In the genomic region with DNA sequence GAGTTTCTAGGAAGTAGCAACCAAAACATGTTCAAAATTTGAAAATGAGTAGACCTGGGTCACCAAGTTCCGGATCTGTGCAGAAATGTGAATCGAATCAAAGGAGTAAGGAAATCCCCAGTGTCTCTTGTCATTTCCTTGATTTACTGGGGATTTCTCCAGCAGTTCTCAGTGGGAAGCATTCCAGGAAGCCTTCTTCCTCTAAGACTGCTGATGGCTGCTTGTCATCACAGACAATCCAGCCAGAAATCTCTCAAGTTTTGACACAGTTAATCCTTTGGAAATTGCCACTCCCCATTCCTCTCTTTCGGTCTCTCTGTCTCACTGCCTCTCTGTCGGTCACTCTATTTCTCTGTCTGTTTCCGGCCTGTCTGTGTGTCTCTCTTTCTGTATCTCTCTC, we compare ENCODE assay signal across 33 mouse cellular contexts.
DNase-seq lines count a peak whose midpoint lies in the region; ATAC-seq and TF ChIP-seq lines count a peak whose summit lies in the region.
"Had no signal": no experiment of that assay in that cellular context is flagged by ENCODE, and none has a peak within 500 bp of the region (broad histone marks: within the 10 kb centered on the region; RNA-seq: fewer than 3 reads in every experiment).

No protein-coding gene starts in this region.

- H3K4me3 ChIP-seq in embryonic facial prominence, embryonic 14.5 days (ENCODE audit: low read depth, low read length), result no peak overlapping the region
- H3K4me3 ChIP-seq in embryonic facial prominence, embryonic 10.5 days, result no peak overlapping the region
- no peak overlapping the region for H3K4me3 ChIP-seq in lung, embryonic 14.5 days (ENCODE audit: low read depth, low read length)
- no peak overlapping the region for H3K4me3 ChIP-seq in lung, postnatal 0 days (ENCODE audit: low read depth, low read length)
- H3K4me3 ChIP-seq in embryonic fibroblast, embryonic 13.5 days (ENCODE audit: insufficient read depth, low read length), result no peak overlapping the region
- H3K4me3 ChIP-seq in intestine, embryonic 16.5 days (ENCODE audit: low read length), result no peak overlapping the region
- H3K4me3 ChIP-seq: embryonic facial prominence, embryonic 15.5 days; erythroblast, embryonic 14.5 days; forebrain, embryonic 12.5 days; gastrocnemius, adult 2 months; heart, embryonic 13.5 days had no signal

- H3K4me2 ChIP-seq in embryonic facial prominence, embryonic 14.5 days (ENCODE audit: low read depth, low read length), result no peak overlapping the region
- H3K4me2 ChIP-seq in lung, embryonic 14.5 days, result no peak overlapping the region
- no peak overlapping the region for H3K4me2 ChIP-seq in lung, postnatal 0 days (replicated peaks; ENCODE audit: low read depth, low read length)
- no peak overlapping the region for H3K4me2 ChIP-seq in intestine, embryonic 16.5 days (ENCODE audit: low read depth, low read length)
- H3K4me2 ChIP-seq: embryonic facial prominence, embryonic 15.5 days; forebrain, embryonic 12.5 days; heart, embryonic 13.5 days; hindbrain, embryonic 14.5 days had no signal

- H3K27me3 ChIP-seq in embryonic facial prominence, embryonic 14.5 days (replicated peaks; ENCODE audit: control insufficient read depth, insufficient read depth, low read length), result no peaks in the 10 kb centered on the region
- no peaks in the 10 kb centered on the region for H3K27me3 ChIP-seq in embryonic facial prominence, embryonic 10.5 days (replicated peaks; ENCODE audit: low read depth, poor library complexity, severe bottlenecking)
- no peaks in the 10 kb centered on the region for H3K27me3 ChIP-seq in lung, embryonic 14.5 days (ENCODE audit: insufficient read depth, low read length)
- H3K27me3 ChIP-seq in lung, postnatal 0 days (replicated peaks; ENCODE audit: insufficient read depth, low read length), result no peaks in the 10 kb centered on the region
- no peaks in the 10 kb centered on the region for H3K27me3 ChIP-seq in intestine, embryonic 16.5 days (replicated peaks; ENCODE audit: control insufficient read depth, insufficient read depth, low read length)
- H3K27me3 ChIP-seq: CH12.LX; embryonic facial prominence, embryonic 15.5 days; forebrain, embryonic 12.5 days; heart, embryonic 13.5 days had no signal

- no peak for TF ChIP-seq POLR2A in embryonic fibroblast, embryonic 13.5 days (IDR thresholded peaks at IDR 0.05; ENCODE audit: low read depth, low read length)

- no peak for TF ChIP-seq CTCF in lung, embryonic 14.5 days (IDR thresholded peaks at IDR 0.05; ENCODE audit: low read depth)
- TF ChIP-seq CTCF in lung, postnatal 0 days (IDR thresholded peaks at IDR 0.05), result no peak
- TF ChIP-seq CTCF in embryonic fibroblast, embryonic 13.5 days (IDR thresholded peaks at IDR 0.05; ENCODE audit: borderline replicate concordance, insufficient read depth, low read length), result no peak

- no peak overlapping the region for H3K27ac ChIP-seq in embryonic facial prominence, embryonic 14.5 days (replicated peaks; ENCODE audit: low read depth, low read length)
- H3K27ac ChIP-seq in embryonic facial prominence, embryonic 10.5 days (replicated peaks), result no peak overlapping the region
- no peak overlapping the region for H3K27ac ChIP-seq in lung, embryonic 14.5 days (ENCODE audit: low read depth)
- H3K27ac ChIP-seq in lung, postnatal 0 days (ENCODE audit: low read length), result no peak overlapping the region
- peak overlapping the region; percentile 4; the same call in 1 of the 2 replicates for H3K27ac ChIP-seq in embryonic fibroblast, embryonic 13.5 days (ENCODE audit: insufficient read depth, low read length)
- H3K27ac ChIP-seq in intestine, embryonic 16.5 days (ENCODE audit: low read length), result no peak overlapping the region
- H3K27ac ChIP-seq: embryonic facial prominence, embryonic 15.5 days; forebrain, embryonic 12.5 days; gastrocnemius, adult 2 months; heart, embryonic 13.5 days; hindbrain, embryonic 14.5 days; hindbrain, postnatal 0 days had no signal

- ATAC-seq in embryonic facial prominence, embryonic 14.5 days (ENCODE audit: low read depth), result no peak
- no peak for ATAC-seq in lung, embryonic 14.5 days (ENCODE audit: insufficient read depth)
- no peak for ATAC-seq in lung, postnatal 0 days
- no peak for ATAC-seq in intestine, embryonic 16.5 days
- ATAC-seq: activated CD4-positive, CD25-positive, alpha-beta regulatory T cell, adult 4 months; forebrain, postnatal 0 days; hindbrain, postnatal 0 days; inflammation-experienced regulatory T-cells, adult 6 months; intestine, postnatal 0 days had no signal

- intact Hi-C loops in gastrocnemius, postnatal 36 days (cut with DNase I), result loop anchor here (10.0 kb wide), 1 partner anchor 518 kb away; no protein-coding TSS in a partner anchor

- DNase-seq in embryonic facial prominence, embryonic 14.5 days (ENCODE audit: low spot score), result peak; percentile 66
- no peak for DNase-seq in embryonic facial prominence, embryonic 10.5 days (ENCODE audit: low spot score)
- DNase-seq in lung, embryonic 14.5 days, result peak; percentile 43
- DNase-seq in lung, postnatal 0 days (ENCODE audit: low spot score), result no peak
- peak; percentile 37 for DNase-seq in R1 (ENCODE audit: low read depth, low spot score)
- DNase-seq in gastrocnemius, postnatal 36 days, result no peak
- DNase-seq: adrenal gland, postnatal 10 days; adrenal gland, postnatal 36 days; B cell, adult 2 months; cerebellum, adult 11-12 months; cerebellum, adult 8-10 months; cerebellum, postnatal 10 days; cerebellum, postnatal 36 days; embryo, embryonic 11 days; forebrain, postnatal 0 days; gastrocnemius, adult 2 months; gastrocnemius, postnatal 14 days; heart, adult 18-20 months; heart, postnatal 14 days; heart, postnatal 4 days had no signal

- TF ChIP-seq EP300 in lung, postnatal 0 days (IDR thresholded peaks at IDR 0.05), result no peak

- 33% methylated on average over 5 of the region's 5 CpGs for WGBS in embryonic facial prominence, embryonic 14.5 days
- WGBS in embryonic facial prominence, embryonic 10.5 days, result 64% methylated on average over 5 of the region's 5 CpGs
- WGBS in lung, embryonic 14.5 days, result 52% methylated on average over 5 of the region's 5 CpGs
- 64% methylated on average over 5 of the region's 5 CpGs for whole genome bisulfite sequencing in lung, postnatal 0 days
- WGBS in intestine, embryonic 16.5 days, result 68% methylated on average over 5 of the region's 5 CpGs

- H3K9me3 ChIP-seq in embryonic facial prominence, embryonic 14.5 days (ENCODE audit: control insufficient read depth, low read length), result no peaks in the 10 kb centered on the region
- H3K9me3 ChIP-seq in embryonic facial prominence, embryonic 10.5 days, result no peaks in the 10 kb centered on the region
- no peaks in the 10 kb centered on the region for H3K9me3 ChIP-seq in lung, embryonic 14.5 days (ENCODE audit: low read depth, low read length)
- H3K9me3 ChIP-seq in lung, postnatal 0 days (ENCODE audit: low read length), result no peaks in the 10 kb centered on the region
- no peaks in the 10 kb centered on the region for H3K9me3 ChIP-seq in intestine, embryonic 16.5 days (ENCODE audit: control insufficient read depth, low read length)
- H3K9me3 ChIP-seq: embryonic facial prominence, embryonic 15.5 days; forebrain, embryonic 12.5 days; G1E; heart, embryonic 13.5 days had no signal

- no peaks in the 10 kb centered on the region for H3K4me1 ChIP-seq in embryonic facial prominence, embryonic 14.5 days (ENCODE audit: control insufficient read depth, insufficient read depth, low read length)
- peaks cover 18% of the 10 kb centered on the region for H3K4me1 ChIP-seq in embryonic facial prominence, embryonic 10.5 days
- 0 out of 2 replicates have a peak, but pooled peaks cover 3% of the 10 kb centered on the region for H3K4me1 ChIP-seq in lung, embryonic 14.5 days (ENCODE audit: insufficient read depth)
- no peaks in the 10 kb centered on the region for H3K4me1 ChIP-seq in lung, postnatal 0 days (ENCODE audit: insufficient read depth, low read depth, low read length)
- H3K4me1 ChIP-seq in embryonic fibroblast, embryonic 13.5 days (ENCODE audit: control insufficient read depth, insufficient read depth, low read length), result peaks cover 3% of the 10 kb centered on the region
- H3K4me1 ChIP-seq in intestine, embryonic 16.5 days (ENCODE audit: control insufficient read depth, insufficient read depth, low read length), result no peaks in the 10 kb centered on the region
- H3K4me1 ChIP-seq: heart, embryonic 13.5 days had no signal

- no peaks in the 10 kb centered on the region for H3K36me3 ChIP-seq in embryonic facial prominence, embryonic 14.5 days (ENCODE audit: control insufficient read depth, insufficient read depth, low read length)
- no peaks in the 10 kb centered on the region for H3K36me3 ChIP-seq in embryonic facial prominence, embryonic 10.5 days (replicated peaks)
- H3K36me3 ChIP-seq in lung, embryonic 14.5 days (ENCODE audit: insufficient read depth), result no peaks in the 10 kb centered on the region
- no peaks in the 10 kb centered on the region for H3K36me3 ChIP-seq in lung, postnatal 0 days (ENCODE audit: insufficient read depth, low read length)
- no peaks in the 10 kb centered on the region for H3K36me3 ChIP-seq in intestine, embryonic 16.5 days (ENCODE audit: control insufficient read depth, insufficient read depth, low read length)
- H3K36me3 ChIP-seq: embryonic facial prominence, embryonic 15.5 days; forebrain, embryonic 12.5 days; G1E; heart, embryonic 13.5 days had no signal

- no peak overlapping the region for H3K9ac ChIP-seq in embryonic facial prominence, embryonic 14.5 days (ENCODE audit: low read depth, low read length)
- H3K9ac ChIP-seq in lung, embryonic 14.5 days, result no peak overlapping the region
- H3K9ac ChIP-seq in lung, postnatal 0 days (replicated peaks; ENCODE audit: low read depth), result no peak overlapping the region
- H3K9ac ChIP-seq in intestine, embryonic 16.5 days (ENCODE audit: low read depth, low read length), result no peak overlapping the region
- H3K9ac ChIP-seq: embryonic facial prominence, embryonic 15.5 days; forebrain, embryonic 12.5 days; forebrain, postnatal 0 days; heart, embryonic 13.5 days; hindbrain, embryonic 14.5 days had no signal

Comparison
In these comparisons a context has a peak if more than half of its experiments do, and no peak if none do; other contexts are left out.
1. DNase-seq: peak in embryonic facial prominence, embryonic 14.5 days (single experiment), lung, embryonic 14.5 days (single experiment) and R1 (single experiment); none in embryonic facial prominence, embryonic 10.5 days (single experiment), lung, postnatal 0 days (single experiment) and gastrocnemius, postnatal 36 days (0 of 2).